Mouse (Mus musculus): Measurements from ENCODE around the gene Fam187b.

- TF ChIP-seq CTCF (IDR thresholded peaks at IDR 0.05; ENCODE audit: low read depth) (no peak), EP300 (IDR thresholded peaks at IDR 0.05; ENCODE audit: low read depth) (no peak)
These were observed 19.6 kb upstream of the Fam187b start for GRCm38 (mm10) chr7:30954036-30954435.

Measured in liver, embryonic 14.5 days (tissue).